Mouse (Mus musculus) kidney, postnatal 36 days (tissue): ENCODE measurements around the gene Sult2a5.

Experiments
- DNase-seq, 2 experiments: peaks; one replicate each; pipeline ENCODE4 v3.0.0; 2021 to 2022; ENCODE audit warnings: mixed read lengths in 2 of 2

The Sult2a5 gene

GRCm38 (mm10) chr7:13623667-13624066 is at the start of gene Sult2a5:
Sult2a5 (plus strand) TSS chr7:13623967.
- DNase-seq = no peak
